Mouse (Mus musculus): ENCODE data around the gene Slc28a3. TPM values are rescaled to one million over a fixed set of nuclear protein-coding genes. Genes with fewer than 3 reads are reported as not detected.

The Slc28a3 gene
- polyA plus RNA-seq, 2 experiments from 2014 or later: 0.63 TPM; not detected in 1

DNA sequence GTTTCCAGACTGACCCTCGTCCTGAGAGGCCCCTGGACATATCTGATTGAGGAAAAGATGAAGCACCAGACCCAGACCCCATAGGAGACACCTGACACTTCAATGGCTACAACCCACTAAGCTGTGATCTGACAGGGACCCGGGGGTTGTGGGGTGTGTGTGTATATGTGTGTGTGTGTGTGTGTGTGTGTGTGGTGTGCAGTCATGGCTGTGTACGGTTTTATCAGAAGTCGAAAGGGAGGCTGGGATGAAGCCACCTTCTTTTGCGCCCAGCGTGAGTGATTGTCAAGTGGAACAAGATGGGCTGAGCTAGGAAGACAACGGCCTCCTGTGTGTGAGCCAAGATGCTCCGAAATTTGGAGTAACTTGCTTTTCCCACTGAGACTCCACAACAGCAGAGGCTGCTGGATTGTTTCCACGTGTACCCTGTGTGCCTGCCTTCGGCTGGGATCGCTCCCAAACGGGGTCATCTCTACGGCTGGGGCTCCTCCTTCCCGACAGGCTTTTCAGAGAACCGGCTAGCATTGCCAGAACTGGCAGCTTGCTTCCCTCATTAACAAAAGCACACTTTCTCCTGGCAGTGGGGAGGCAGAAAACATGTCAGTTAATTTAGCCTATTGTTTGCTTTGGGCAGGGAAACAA, 50.1 kb downstream of the Slc28a3 start:
- no peak for ATAC-seq

DNA sequence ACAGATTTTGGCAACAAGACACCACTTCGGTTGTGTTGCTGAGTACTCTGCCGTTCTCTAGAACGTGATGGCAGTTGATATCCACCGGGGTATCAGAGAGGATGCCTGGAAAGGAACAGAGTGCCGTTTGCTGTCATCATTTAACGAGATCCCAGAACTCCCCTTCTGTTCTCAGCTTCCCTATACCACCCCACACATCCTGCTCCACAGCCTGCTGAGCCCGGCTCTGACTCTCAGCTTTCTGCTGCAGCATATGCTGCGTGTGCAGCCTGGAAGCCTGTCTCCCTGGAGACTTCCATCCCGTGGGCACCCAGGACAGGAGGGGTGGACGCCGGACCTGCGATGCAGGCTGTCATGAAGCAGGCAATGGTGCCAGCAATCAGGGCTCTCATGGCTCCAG, 52.5 kb downstream of the Slc28a3 start:
- no peak for ATAC-seq

DNA sequence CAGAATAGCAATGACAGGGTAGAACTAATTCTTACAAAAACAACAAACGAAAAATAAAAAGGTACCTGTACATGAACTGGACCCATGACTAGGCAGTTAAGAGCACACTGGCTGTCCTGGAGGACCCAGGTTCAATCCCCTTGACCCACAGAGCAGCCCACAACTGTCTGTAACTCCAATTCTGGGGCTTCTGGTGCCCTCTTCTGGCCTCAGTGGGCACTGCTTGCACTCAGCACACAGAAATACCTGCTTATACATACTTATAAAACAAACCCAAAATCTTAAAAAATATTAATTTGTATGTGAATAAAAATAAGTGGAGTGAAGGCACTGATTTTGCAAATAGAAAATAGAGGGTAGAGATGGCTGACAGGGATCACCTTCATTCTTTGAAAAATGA, 54.7 kb downstream of the Slc28a3 start:
- ATAC-seq: no peak

DNA sequence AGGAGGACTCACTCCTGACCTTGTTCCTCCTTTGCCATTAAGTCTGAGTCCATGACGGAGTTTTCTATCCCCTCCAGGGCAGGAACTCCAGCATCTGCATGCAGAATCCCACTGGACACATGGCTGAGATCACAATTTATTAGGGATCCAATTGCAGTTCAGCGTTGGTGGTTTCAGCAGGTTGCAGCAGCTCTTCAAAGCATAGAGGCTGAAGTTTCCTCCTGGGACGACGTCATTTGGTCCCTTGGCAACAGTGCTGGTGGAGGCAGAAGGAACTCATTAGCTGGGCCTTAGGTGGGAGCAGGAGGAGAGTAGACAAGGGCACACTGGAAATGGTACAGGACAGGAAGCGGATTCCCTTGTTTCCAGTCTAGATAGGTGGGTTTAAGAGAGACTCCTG, 55.1 kb downstream of the Slc28a3 start:
- no peak for ATAC-seq

DNA sequence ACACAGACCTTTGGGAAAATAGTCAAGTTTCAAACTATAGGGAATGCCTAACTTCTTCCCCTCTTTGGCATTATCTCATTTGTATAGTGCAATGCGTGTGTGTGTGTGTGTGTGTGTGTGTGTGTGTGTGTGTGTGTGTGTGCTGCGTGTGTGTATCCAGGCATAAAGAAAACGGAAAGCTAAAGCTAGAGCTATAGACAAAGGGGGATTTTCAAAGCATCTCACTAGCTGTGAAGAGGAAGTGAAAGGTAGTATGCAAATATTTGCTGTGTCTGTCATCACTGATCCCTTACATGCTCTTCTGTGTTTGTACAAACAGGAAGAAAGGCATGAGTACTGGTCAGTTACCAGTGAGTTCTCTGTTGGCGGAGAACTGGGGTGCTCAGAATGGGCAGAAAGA, 58.8 kb downstream of the Slc28a3 start:
- ATAC-seq: no peak

DNA sequence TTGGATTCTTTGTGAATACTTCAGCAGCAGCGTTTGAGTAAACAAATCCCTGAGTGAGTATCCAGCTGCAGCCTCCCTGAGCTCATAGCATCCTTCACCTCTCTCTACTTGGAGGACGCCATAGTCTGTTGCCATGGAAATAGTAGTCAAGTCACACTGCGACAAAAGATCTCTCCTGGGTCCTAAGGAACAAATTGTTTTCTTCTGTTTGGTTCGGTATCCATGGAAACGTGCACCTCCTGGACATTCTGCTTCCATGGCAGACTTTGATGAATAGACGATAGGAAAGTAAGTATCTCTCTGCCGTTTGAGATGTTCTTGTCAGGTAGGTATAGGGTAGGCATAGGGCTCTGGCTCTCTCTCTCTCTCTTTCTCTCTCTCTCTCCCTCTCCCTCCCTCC, 63.1 kb downstream of the Slc28a3 start:
- no peak for ATAC-seq

DNA sequence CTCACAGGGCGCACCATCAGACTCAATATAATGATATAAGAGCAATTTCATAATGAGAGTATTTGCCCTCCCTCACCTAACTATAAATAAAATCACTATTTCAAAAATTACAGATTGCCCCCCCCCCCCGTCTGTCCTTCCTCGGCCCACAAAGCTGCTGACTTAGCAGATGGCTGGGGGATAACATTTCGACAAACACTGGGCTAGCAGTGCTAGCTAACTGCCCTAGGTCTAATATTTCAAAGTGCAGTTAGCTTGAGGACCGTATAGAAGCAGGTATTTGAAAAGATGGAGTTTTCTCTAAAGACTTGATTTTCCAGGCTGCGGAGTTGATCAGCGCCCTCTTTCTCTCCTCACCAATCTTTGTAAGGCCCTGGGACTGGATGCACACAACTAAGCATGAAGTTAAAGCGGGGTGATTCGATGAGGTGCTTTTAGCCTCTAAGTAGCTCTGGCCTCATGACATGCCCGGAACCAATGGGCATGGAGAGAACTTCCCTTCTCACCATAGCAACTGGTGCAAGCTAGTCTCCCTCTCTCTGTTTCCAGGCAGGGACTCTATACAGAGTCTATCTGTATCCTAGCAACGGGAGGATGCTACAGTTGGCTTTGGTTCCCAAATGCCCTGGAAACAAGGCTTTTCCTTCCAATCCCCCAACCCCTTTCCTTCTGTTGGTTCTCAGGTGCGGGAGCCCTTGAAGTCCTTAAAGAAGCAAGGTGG, 66.8 kb downstream of the Slc28a3 start:
- no peak for ATAC-seq

DNA sequence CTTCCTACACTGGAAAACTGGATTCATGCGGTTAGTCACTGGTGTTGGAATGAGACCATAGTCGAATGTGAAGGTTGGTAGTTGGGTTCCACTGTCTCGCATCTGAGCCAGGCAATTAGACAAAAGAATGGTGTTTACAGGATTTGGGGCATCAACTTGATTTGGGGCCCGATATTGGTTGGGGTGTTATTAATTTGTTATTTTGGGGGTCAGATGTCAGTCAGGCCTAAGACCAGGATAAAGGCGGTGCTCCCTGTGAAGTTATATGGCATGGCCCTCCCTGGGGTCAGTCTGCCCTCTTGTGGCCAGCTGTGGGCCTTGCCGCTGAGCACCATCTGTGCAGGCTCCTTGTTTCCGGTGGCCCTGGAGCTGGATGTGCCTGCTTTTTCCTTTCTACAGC, 67.6 kb downstream of the Slc28a3 start:
- peak; percentile 58 for ATAC-seq

DNA sequence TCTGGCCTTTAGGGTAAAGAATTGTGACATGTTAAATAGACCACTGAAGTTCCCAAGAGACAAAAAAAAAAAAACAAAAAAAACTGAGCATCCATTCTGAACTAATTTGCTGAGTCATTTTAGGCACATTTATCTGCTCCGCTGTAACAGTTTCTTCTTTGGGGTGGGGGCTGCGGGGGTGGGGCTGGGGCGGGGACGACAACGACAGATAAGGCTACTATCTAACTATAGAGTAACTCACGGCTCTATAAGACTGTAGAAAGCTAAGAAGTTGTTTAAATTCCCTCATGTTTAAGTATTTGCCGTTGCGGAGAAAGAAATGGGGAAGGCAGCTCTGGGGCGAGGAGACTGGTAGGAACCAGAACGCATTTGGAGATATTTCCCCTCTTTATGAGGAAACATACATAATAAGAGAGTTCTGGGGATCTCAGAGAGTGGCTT, 68.1 kb downstream of the Slc28a3 start:
- ATAC-seq: no peak

DNA sequence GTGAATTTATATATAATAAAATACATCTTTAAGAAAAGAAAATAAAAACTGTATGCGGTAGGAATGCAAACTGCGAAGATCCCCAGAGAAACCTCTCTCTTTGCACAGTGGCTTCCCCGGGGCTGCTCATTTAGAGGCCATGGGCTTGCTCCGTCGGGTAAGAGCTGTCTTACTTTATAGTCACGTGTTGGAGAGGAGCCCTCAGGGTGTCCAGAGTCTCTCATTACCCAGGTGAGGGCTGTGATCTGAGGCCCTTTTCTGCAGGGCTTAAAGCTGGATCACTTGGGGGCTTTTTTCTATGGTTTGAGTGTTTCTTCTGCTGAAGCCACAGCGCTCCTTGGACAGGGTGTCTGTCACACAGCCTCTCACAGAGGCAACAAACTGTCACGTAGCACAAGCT, 68.5 kb downstream of the Slc28a3 start:
- ATAC-seq: no peak

DNA sequence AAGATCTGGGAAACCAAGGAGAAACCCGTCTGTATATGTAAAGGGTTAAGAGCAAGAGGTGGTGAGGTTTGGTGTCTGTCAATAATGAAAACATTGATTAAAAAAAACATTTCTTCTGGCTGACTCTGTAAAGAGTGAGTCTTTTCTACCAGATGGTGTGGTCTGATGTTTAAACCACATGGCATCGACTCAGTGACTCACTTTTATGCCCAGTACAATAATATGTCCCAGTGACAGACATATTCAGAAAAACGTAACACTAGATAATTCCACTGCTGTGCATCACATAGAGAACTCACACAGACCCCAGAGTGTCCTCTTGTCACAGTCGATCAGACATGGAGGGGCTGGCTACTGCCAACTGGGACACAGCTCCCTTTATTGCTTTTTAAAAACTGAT, 69.1 kb downstream of the Slc28a3 start:
- ATAC-seq: no peak

DNA sequence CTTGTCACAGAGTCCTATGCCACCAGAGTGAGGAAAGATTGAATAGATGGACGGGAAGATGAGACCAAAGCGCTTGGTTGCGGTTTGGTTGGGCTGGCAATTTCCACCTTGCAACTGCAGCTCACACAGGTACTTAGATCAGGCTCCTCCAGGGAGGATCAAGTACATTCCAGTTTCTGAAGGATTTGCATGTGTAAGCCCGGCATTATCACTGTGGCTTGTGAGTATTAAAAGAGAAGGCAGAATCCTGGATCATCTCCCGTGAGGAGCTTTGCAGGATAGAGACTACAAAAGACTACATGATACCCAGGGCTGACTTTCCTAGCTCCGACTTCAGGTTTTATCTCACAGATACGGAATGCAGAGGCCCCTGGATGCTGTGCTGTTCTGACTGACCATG, 71.7 kb downstream of the Slc28a3 start:
- no peak for ATAC-seq

DNA sequence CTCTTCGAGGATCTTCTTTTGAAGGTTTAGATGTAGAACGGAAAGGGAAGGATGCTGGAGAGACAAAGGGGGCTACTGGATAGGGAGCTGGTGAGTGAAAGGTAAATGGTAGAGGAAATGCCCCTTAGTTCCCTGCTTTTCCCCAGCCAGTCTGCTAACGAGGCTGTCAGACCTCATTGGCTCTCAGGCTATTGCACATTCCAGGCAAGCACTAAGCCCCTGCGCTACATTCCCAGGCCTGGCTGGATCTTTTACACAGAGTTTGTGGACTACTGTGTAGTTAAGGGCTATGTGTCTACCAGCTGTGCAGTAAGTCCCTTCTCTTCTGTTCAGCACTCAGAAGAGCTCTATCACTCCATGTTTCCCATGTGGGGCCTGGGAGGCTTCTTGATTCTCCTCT, 72.3 kb downstream of the Slc28a3 start:
- ATAC-seq: no peak

DNA sequence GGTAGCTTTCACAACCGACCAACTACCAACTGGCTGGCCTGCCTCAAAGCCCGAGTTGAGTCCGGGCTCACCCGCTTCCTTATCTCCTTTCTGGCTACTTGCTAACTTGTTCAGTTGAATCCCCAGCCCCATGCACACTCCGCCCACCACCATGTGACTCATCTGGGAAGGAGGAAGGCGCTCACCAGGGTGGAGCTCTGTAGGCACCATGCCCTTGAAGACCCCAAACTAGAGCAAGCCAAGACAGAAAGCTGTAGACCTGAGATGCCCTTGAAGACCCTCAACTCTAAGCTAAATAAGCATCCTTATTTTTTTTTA, 72.8 kb downstream of the Slc28a3 start:
- ATAC-seq: no peak

DNA sequence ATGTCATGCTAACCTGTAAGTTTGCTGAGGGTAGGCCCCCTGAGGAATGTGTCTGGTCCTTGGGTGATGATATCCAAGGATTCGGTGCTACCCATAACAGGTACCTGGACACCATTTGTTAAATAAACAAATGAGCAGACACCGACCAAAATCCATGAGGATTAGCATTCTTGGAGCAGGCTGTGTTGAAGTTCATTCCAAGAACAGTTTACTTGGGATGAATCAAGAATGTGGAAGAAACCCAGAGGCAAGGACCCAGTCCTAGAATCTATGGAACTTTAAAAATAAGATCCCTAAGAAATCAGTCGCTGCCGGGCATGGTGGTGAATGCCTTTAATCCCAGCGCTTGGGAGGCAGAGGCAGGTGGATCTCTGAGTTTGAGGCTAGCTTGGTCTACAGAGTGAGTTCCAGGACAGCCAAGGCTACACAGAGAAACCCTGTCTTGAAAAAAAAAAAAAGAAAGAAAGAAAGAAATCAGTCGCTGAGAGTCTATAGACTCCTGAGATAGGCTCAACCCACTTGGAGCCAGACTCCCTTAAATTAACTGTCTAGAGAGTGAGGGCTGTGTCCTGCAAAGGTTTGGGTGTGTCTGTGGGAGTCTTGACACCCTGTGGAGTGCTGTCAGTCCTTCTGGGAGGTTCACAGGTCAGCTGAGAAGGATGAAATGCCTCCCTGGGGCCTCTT, 73.3 kb downstream of the Slc28a3 start:
- no peak for ATAC-seq

DNA sequence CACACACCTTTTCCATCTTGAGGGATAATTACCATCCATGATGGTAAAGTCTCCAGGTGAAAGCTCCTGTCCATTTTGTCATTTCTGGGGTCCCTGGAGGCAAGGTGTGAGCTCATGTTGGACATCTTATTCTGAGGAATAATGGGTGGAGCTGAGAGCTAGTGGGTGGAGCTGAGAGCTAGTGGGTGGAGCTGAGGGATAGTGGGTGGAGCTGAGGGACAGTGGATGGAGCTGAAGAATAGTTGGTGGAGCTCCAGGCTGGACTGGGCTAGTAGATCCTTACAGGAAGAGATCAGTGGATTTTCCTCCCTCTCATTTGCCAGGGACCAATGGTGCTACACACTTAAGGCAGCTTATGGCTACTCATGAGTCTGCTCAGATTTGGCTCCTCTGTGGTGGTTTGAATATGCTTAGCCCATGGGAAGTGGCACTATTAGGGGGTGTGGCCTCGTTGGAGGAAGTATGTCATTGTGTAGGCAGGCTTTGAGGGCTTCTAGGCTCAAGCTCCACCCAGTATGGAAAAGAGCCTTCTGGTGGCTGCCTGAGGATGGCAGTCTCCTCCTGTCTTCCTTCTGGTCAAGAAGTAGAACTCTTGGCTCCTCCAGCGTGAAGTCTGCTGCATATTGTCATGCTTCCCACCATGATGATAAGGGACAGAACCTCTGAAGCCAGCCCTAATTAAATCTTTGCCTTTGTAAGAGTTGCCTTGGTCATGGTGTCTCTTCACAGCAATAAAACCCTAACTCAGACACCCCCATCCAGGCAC, 74.0 kb downstream of the Slc28a3 start:
- no peak for ATAC-seq

DNA sequence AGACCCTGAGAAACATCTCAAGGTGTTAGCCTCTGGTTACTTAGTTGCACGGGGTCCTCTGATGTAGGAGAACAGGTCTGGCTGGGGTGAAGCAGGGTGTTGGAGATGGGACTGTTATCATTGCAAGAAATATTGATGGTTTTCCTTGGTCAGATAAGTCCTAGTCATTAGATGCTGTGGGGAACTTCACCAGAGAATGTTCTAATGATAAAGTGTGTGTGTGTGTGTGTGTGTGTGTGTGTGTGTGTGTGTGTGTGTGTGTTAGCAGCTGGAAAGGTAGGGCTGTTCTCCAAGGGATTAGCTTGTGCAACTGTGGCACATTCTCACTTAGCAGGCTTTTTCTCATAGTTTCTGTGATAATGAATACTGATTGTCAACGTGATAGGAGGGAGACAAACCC, 75.4 kb downstream of the Slc28a3 start:
- ATAC-seq: no peak

DNA sequence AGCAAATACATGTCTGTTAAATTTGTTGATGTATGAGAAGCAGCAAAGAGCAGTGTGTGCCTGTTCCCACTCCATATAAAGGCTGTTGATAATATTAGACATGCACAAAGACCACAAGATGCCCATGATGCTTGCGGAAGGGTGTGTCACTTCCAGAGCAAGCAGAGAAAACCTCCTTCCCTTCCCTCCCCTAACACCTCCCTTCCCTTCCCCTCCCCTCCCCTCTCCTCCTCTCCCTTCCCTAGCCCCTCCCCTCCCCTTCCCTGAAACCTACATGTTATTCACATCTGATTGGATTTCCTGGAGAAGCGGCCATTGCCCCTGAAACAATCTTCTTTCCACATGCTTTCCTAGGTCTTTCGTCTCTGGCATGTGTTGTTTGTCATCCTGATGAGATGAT, 75.8 kb downstream of the Slc28a3 start:
- no peak for ATAC-seq

DNA sequence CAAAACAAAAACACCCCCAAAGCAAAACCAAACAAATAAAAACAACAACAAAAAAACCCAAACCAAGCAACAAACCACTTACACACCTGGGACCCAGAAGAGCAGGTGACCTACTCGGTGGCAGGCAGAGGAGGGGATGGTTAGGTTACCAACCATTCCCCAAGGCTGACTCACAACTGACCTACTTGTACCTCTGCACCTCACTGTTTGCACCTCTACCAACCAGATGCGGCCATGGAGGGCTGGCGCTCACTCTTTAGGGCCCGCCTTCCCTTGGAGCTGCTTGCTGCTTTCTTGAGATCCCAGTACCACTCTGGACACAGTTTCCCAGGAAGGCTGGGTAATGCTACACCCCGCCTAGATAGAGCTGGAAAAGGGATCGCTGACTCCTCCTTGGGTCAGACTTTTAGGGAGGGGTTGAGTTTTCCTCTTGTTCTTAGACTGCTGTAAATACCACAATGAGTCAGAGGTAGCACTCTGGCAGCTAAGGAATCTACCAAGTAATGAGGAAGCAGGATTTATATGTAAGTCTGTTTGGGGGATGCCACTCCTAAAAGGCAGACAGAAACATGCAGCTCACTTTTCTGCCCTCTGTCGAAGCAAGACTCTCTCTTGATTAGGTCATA, 76.3 kb downstream of the Slc28a3 start:
- no peak for ATAC-seq

DNA sequence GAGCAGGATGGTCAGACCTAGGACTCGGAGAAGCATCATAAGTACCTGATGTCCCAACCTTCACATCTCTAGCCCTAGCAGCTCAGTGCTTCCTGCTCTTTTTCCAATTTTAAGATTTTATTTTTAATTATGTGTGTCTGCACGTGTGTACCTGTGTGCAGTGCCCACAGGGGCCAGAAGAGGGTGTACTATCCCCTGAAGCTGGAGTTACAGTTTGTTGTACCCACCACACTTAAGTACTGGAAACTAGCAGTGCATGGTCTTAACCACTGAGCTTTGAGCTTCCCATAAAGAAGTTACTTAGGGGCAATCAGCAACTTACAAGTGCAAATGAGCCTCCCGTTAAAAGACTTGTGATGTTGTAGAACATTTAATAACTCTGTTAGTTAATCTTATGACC, 86.1 kb downstream of the Slc28a3 start:
- ATAC-seq: no peak

DNA sequence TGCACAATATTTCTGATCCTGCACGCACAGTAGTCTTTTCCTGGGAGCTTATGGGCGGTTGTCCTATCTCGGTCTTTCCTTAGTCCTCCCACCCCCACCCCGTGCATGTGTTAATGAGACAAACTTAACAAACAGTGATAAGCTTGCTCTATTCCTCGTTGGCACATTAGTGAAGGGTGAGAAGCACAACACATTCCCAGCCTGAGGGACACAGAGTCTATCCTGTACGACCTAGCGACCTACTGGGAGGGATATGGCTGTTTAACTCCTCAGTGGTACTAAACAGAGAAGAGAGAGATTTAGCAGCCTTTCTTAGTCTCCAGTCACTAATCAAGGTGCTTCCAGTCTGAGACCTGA, 86.9 kb downstream of the Slc28a3 start:
- ATAC-seq: no peak

DNA sequence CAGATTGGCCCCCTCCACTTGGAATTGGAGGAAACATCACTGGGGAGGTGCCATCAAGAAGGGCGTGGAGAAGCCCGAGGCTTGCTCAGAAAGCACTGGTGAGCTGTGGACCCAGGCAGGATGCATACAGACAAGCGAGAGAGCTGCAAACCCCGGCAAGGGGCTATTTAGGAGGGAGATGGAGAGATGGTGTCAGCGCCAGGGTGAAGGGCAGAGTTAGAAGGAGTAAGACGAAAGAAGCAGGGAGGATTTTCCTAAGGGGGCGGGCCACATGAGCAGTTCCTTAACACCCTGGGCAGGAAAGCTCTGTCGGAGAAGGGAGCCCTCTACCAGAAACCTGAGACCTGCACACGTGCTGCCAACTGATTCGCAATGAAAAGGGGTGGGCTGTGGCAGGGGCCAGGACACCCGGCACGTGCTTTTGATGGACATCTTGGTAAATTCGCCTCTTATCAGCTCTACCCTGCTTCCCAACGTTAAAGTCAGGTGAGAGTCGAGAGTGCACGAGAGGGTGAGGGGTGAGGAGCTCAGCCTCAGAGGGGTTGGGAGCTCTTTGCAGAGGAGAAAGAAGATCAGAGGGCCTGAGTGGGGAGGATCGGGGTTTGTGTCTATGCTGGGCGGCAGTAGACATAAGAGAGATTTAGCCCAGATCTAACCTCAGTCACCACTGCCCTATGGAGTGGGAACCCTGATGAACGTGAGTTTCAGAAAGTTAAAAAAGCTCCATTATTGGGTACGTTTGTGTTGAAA, 87.5 kb downstream of the Slc28a3 start:
- no peak for ATAC-seq

Data from CD4-positive, CD25-positive, alpha-beta regulatory T cell, adult 4 months (primary cell).